Mouse (Mus musculus) C2C12 (cell line): Measurements from ENCODE around the gene Atp6v1b1. TPM values are rescaled to one million over a fixed set of nuclear protein-coding genes. Genes with fewer than 3 reads are reported as not detected.

Experiments
- H3K27me3 ChIP-seq: one replicate; pipeline ENCODE4 v1.6.1; 2011; ENCODE audit not compliant: control insufficient read depth, insufficient read depth, insufficient read length
- H3K36me3 ChIP-seq: one replicate; pipeline ENCODE4 v1.6.1; 2011; ENCODE audit not compliant: control insufficient read depth, insufficient read depth
- H3K4me3 ChIP-seq: one replicate; pipeline ENCODE4 v1.5.1; 2011; ENCODE audit warnings: mild to moderate bottlenecking, control low read depth; ENCODE audit not compliant: poor library complexity, insufficient read depth, severe bottlenecking
- H3K79me2 ChIP-seq: one replicate; pipeline ENCODE4 v1.6.1; 2011; ENCODE audit not compliant: control insufficient read depth, insufficient read depth
- H3K79me3 ChIP-seq: one replicate; pipeline ENCODE4 v1.6.1; 2011; ENCODE audit warnings: low read depth, control low read depth
- H3ac ChIP-seq: one replicate; pipeline ENCODE3; 2011; ENCODE audit warnings: low read depth; ENCODE audit not compliant: control insufficient read depth, insufficient read length
- CEBPB ChIP-seq: IDR thresholded peaks from one replicate; pipeline ENCODE4 v1.6.1; 2011; ENCODE audit warnings: low read depth, mild to moderate bottlenecking, control low read depth, moderate library complexity
- CTCF ChIP-seq: IDR thresholded peaks from one replicate; pipeline ENCODE4 v1.5.1; 2011; ENCODE audit not compliant: control insufficient read depth, insufficient read depth, insufficient read length
- FOSL1 ChIP-seq: IDR thresholded peaks from one replicate; pipeline ENCODE4 v1.8.0; 2011; ENCODE audit warnings: mild to moderate bottlenecking, low read length; ENCODE audit not compliant: poor library complexity, insufficient read depth, severe bottlenecking
- MAX ChIP-seq: IDR thresholded peaks from one replicate; pipeline ENCODE4 v1.6.1; 2011; ENCODE audit warnings: mild to moderate bottlenecking, control low read depth
- MYOD1 ChIP-seq: IDR thresholded peaks from one replicate; pipeline ENCODE4 v1.6.1; 2011; ENCODE audit warnings: low read depth; ENCODE audit not compliant: control insufficient read depth, insufficient read length
- MYOG ChIP-seq: IDR thresholded peaks from one replicate; pipeline ENCODE4 v1.6.1; 2011; ENCODE audit not compliant: control insufficient read depth, insufficient read length; ENCODE audit errors: extremely low read depth
- USF1 ChIP-seq: IDR thresholded peaks from one replicate; pipeline ENCODE4 v1.6.1; 2011; ENCODE audit warnings: low read depth, mild to moderate bottlenecking, control low read depth, moderate library complexity
- polyA plus RNA-seq: library from polyadenylated mRNA; unstranded; fragments of >200 nt; fragmentation: generic; extraction: Trizol; gene quantifications from one replicate; pipeline ENCODE4 v1.2.1, GENCODE M21; 2012; ENCODE audit warnings: missing spikeins

Atp6v1b1 gene
- polyA plus RNA-seq, 1 experiment: not detected

DNA sequence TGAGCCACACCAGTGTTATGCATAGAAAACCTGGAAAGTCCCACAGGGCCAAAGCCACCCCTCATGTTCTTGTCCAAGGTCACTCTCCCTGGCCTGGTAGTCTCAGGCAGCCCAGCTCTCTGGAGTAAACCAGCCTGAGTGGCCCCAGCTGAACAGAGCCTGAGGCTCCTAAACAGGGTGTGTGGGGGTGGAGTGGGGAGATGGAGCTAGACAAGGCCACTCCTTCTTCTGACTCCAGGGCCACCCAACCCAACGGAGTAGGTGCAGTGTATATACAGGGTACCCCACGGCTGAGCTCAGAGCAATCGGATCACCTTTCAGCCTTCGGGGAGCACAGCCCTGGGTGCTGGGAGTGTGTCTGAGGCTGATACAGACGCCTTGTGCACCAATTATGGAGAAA, 1.3 kb downstream of the Atp6v1b1 start:
- H3K27me3 ChIP-seq: peaks cover 62% of the 10 kb centered on the region
- no peak overlapping the region for H3ac ChIP-seq
- H3K79me3 ChIP-seq: no peaks in the 10 kb centered on the region
- H3K4me3 ChIP-seq: no peak overlapping the region
- TF ChIP-seq CEBPB (no peak), FOSL1 (no peak), MYOG (no peak), MAX (no peak), MYOD1 (no peak), USF1 (no peak), CTCF (no peak)
- no peaks in the 10 kb centered on the region for H3K36me3 ChIP-seq
- no peaks in the 10 kb centered on the region for H3K79me2 ChIP-seq

DNA sequence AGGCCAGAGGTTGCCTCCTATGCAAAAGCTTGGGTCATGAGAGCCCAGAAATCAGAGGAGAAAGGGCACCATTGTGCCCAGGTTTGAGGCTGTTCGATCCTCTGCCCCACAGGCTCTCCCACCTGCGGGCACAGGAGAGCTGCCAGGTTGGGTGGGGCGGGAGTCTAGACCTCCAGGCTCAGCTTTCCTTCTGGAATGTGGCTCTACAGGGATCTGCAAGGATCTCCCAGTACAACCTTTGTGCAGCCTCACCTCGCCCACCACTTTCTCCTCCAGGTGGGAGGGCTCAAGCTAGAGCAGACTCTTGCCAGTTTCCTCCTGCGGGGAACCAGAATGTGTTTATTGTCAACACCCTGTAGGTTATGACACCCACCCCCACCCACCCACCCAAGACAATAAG, 1.8 kb downstream of the Atp6v1b1 start:
- H3K27me3 ChIP-seq: peaks cover 64% of the 10 kb centered on the region
- H3ac ChIP-seq: no peak overlapping the region
- H3K4me3 ChIP-seq: no peak overlapping the region
- H3K79me2 ChIP-seq: no peaks in the 10 kb centered on the region
- no peaks in the 10 kb centered on the region for H3K36me3 ChIP-seq
- TF ChIP-seq MAX: no peak
- TF ChIP-seq MYOD1: no peak
- TF ChIP-seq CTCF: no peak
- no peak for TF ChIP-seq MYOG
- no peak for TF ChIP-seq CEBPB
- no peak for TF ChIP-seq USF1
- TF ChIP-seq FOSL1: no peak
- no peaks in the 10 kb centered on the region for H3K79me3 ChIP-seq

GRCm38 (mm10) chr6:83745466-83745865, 2.7 kb downstream of the Atp6v1b1 start:
- H3K79me2 ChIP-seq: no peaks in the 10 kb centered on the region
- H3K4me3 ChIP-seq: no peak overlapping the region
- H3K79me3 ChIP-seq: no peaks in the 10 kb centered on the region
- peaks cover 64% of the 10 kb centered on the region for H3K27me3 ChIP-seq
- H3ac ChIP-seq: no peak overlapping the region
- TF ChIP-seq USF1 (no peak), CEBPB (no peak), MYOG (no peak), CTCF (no peak), MAX (no peak), FOSL1 (no peak), MYOD1 (no peak)
- no peaks in the 10 kb centered on the region for H3K36me3 ChIP-seq

GRCm38 (mm10) chr6:83749286-83749685, 6.5 kb downstream of the Atp6v1b1 start:
- Histone ChIP-seq H3K4me3 (no peak overlapping the region), H3ac (no peak overlapping the region), H3K36me3 (no peaks in the 10 kb centered on the region), H3K79me2 (no peaks in the 10 kb centered on the region), H3K27me3 (peaks cover 69% of the 10 kb centered on the region), H3K79me3 (no peaks in the 10 kb centered on the region)
- TF ChIP-seq MAX (no peak), MYOD1 (no peak), CEBPB (no peak), MYOG (no peak), FOSL1 (no peak), USF1 (no peak), CTCF (no peak)

DNA sequence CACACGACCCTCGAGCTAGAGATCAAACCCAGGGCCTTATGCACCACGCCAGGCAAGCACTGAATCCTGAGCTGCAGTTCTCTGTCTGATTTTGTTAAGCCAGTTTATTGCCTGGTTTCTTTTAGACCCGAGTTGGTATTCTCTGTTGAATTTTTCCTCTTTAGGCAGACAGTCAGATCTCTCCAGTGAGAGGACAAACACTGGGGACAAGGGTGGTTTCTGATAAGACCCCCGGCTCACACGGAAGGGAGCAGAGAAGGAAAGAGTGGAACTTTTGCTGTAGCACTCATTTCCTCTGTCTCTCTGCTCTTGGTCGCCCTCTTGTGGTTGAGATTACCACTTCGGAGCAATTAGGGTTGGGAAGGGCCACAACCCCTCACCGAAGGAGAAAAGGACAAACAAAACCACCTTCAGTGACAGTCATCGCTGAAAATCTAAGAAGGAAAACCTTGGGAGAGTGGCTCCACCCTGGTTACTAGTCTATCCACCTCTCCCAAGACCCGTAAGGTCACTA, 7.4 kb downstream of the Atp6v1b1 start:
- no peaks in the 10 kb centered on the region for H3K79me3 ChIP-seq
- no peaks in the 10 kb centered on the region for H3K36me3 ChIP-seq
- no peak overlapping the region for H3ac ChIP-seq
- H3K79me2 ChIP-seq: no peaks in the 10 kb centered on the region
- peaks cover 66% of the 10 kb centered on the region for H3K27me3 ChIP-seq
- H3K4me3 ChIP-seq: no peak overlapping the region
- TF ChIP-seq CTCF: peak; percentile 53
- TF ChIP-seq CEBPB: no peak

GRCm38 (mm10) chr6:83756051-83756450, 13.3 kb downstream of the Atp6v1b1 start:
- H3K4me3 ChIP-seq: no peak overlapping the region
- no peaks in the 10 kb centered on the region for H3K36me3 ChIP-seq
- no peak overlapping the region for H3ac ChIP-seq
- TF ChIP-seq FOSL1 (no peak), MYOG (no peak), CEBPB (no peak), MAX (no peak), MYOD1 (no peak), CTCF (no peak), USF1 (no peak)
- no peaks in the 10 kb centered on the region for H3K79me2 ChIP-seq
- no peaks in the 10 kb centered on the region for H3K79me3 ChIP-seq
- H3K27me3 ChIP-seq: peaks cover 64% of the 10 kb centered on the region
